Mouse (Mus musculus): ENCODE data around the gene Htr3b.

Gene Htr3b

DNA sequence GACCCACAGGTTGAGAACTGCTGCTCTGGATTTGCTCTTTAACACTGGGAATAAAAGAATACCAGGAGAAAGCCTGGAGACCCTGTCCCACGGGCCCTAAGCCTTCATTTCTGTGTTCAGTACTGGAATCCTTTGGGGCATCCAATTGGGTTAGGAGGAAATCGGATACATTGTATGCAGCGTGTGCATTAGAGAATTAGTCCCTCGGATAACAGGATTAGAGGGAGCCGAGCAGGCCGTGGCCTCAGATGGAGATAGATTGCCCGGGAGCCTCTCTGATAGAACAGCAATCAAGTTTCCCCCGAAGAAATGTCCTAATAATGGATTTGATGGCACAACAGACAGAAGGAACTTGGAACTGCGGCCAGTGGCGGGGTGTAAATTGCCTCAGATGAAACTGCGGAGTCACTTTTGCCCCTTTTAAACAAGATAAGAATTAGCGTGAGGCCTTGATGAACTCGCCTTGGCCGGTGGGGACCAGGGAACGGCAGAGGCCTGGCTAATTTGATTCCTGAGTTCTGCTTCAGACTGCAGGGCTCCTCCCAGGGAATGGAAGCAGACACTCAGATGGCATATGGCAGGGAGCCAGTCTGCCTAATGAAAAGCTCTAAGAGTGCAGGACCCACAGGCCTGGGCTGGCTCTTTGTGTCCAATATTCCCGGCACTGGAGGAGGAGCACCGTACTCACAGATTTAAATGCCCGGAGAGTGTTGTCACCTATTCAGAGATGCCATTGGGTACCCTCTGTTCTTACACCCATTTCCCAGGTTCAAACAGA, 48.6 kb downstream of the Htr3b start:
- DNase-seq (ENCODE audit: low spot score), result no peak

DNA sequence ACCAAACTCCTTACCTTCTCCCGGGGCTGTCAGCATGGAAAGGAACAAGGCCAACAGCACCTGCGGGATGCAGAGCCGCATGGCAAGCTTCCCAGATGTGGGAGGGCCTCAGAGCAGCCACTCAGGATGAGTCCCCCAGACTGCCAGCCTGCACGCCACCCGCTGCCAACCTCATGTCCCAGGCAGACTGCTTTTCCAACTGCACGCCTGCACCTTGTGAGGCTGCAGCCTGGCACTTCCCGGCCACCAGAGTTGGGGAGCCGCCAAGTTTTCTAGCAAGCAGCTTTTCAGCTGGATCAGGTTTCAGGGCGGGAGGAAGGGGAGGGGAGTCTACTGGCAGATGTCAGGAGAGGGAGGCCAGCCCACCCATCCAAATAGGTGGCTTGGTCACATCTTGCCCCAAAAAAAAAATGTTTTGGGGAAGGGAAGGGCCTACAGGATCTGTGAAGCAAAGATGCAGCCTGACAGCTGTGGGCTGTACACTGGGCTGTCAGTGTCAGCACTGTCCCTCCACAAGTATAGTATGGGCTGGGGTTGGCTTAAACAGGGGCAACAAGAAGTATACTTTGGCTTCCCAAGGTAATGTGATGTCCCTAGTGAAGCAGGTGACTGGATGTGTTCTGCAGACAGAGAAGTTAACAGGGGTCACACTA, 53.8 kb downstream of the Htr3b start, which contains the start of gene Htr3a:
Htr3a (minus strand) TSS at position 215 of the 653 bp plus-strand sequence.
- DNase-seq (ENCODE audit: low spot score), result peak; percentile 5

DNA sequence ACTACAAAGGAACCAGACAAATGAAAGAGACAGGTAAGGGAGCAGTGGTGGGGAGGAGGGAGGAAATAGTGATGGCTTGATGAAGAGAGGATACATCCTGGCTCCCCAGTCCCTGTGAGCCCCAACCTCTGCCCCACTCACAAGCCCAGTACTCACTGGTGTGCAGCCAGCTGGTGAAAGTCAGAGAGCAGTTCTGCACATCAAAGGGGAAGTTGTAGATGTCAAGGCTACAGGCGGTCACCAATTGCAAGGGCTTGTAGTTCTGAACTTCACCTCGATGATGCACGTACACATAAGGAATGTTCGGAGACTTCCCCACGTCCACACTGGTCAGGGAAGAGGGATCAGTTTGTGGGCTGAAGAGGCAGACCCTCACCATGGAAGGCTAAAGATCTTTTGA, 60.4 kb downstream of the Htr3b start:
- no peak for DNase-seq (ENCODE audit: low spot score)

- DNase-seq (ENCODE audit: low spot score), result no peak
Measured at GRCm38 (mm10) chr9:48903766-48904165, 61.0 kb downstream of the Htr3b start.

GRCm38 (mm10) chr9:48898551-48898950, 66.2 kb downstream of the Htr3b start:
- DNase-seq (ENCODE audit: low spot score), result no peak

- no peak for DNase-seq (ENCODE audit: low spot score)
Measured at GRCm38 (mm10) chr9:48895819-48896536, 68.8 kb downstream of the Htr3b start.

DNA sequence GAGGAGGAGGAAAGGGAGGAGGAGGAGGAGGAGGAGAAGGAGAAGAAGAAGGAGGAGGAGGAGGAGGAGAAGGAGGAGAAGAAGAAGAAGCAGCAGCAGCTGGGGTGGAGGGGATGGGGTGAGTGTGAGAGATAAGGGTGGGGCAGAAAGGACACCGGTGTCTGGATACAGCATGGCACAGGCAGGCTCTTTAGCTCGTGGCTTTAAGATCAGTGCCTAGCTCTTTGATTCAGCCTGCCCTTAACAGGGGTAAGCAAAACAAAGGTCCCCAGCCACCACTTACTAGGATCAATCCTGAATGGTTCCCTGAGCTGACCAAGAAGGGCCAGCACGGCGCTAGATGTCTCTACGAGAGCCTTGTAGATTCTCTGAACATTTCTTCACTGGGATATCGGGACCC, 70.0 kb downstream of the Htr3b start:
- no peak for DNase-seq (ENCODE audit: low spot score)

GRCm38 (mm10) chr9:48893986-48894385, 70.8 kb downstream of the Htr3b start:
- DNase-seq (ENCODE audit: low spot score), result no peak

- no peak for DNase-seq (ENCODE audit: low spot score)
Measured at GRCm38 (mm10) chr9:48889093-48889492, 75.7 kb downstream of the Htr3b start.

Measured in ovary, adult 18-20 months (tissue).